Mouse (Mus musculus) telencephalon, adult 2 months (tissue): ENCODE measurements at regions not wholly inside any gene's neighbourhood (a gene's known extent, or its start where the extent isn't known, plus 50 kb on each side); places are given as distances from the start of the nearest gene placed in this dataset.

Experiments used
- DNase-seq: peaks from one replicate; pipeline ENCODE4 v3.0.0-alpha.2; 2011; ENCODE audit warnings: low read depth, low spot score

GRCm38 (mm10) chr4:8956312-8957022 is 717.6 kb upstream of the Car8 start:
- no peak for DNase-seq

GRCm38 (mm10) chr4:8955306-8955705 is 716.5 kb upstream of the Car8 start:
- no peak for DNase-seq

- DNase-seq = no peak
Measured at GRCm38 (mm10) chr4:8954356-8954914, 715.6 kb upstream of the Car8 start.

- no peak for DNase-seq
Measured at GRCm38 (mm10) chr4:8953181-8953580, 714.3 kb upstream of the Car8 start.

- DNase-seq = no peak
Measured at GRCm38 (mm10) chr4:8949951-8950350, 711.1 kb upstream of the Car8 start.

- DNase-seq = no peak
Measured at GRCm38 (mm10) chr4:8949537-8949936, 710.7 kb upstream of the Car8 start.

- no peak for DNase-seq
Measured at GRCm38 (mm10) chr4:8945116-8945515, 706.3 kb upstream of the Car8 start.

- no peak for DNase-seq
Measured at GRCm38 (mm10) chr4:8943080-8943479, 704.2 kb upstream of the Car8 start.

GRCm38 (mm10) chr4:8938948-8939411 is 700.1 kb upstream of the Car8 start:
- no peak for DNase-seq

GRCm38 (mm10) chr4:8935899-8936298 is 697.1 kb upstream of the Car8 start:
- no peak for DNase-seq

- no peak for DNase-seq
Measured at GRCm38 (mm10) chr4:8934541-8934940, 695.7 kb upstream of the Car8 start.

GRCm38 (mm10) chr4:8929346-8929745 is 690.5 kb upstream of the Car8 start:
- no peak for DNase-seq

GRCm38 (mm10) chr4:8928551-8929305 is 689.9 kb upstream of the Car8 start:
- no peak for DNase-seq

- no peak for DNase-seq
Measured at GRCm38 (mm10) chr4:8927276-8927906, 688.5 kb upstream of the Car8 start.

- no peak for DNase-seq
Measured at GRCm38 (mm10) chr4:8926642-8927275, 687.9 kb upstream of the Car8 start.

- no peak for DNase-seq
Measured at GRCm38 (mm10) chr4:8922695-8923363, 684.0 kb upstream of the Car8 start.

GRCm38 (mm10) chr4:8921477-8922385 is 682.9 kb upstream of the Car8 start:
- no peak for DNase-seq

GRCm38 (mm10) chr4:8920306-8920705 is 681.5 kb upstream of the Car8 start:
- no peak for DNase-seq

- no peak for DNase-seq
Measured at GRCm38 (mm10) chr4:8919366-8919984, 680.6 kb upstream of the Car8 start.
